Mouse (Mus musculus) kidney, adult 9 months (tissue): ENCODE data around the gene Ppcdc.

Source experiments
- DNase-seq: peaks from one replicate; pipeline ENCODE4 v3.0.0; 2022

Ppcdc gene

DNA sequence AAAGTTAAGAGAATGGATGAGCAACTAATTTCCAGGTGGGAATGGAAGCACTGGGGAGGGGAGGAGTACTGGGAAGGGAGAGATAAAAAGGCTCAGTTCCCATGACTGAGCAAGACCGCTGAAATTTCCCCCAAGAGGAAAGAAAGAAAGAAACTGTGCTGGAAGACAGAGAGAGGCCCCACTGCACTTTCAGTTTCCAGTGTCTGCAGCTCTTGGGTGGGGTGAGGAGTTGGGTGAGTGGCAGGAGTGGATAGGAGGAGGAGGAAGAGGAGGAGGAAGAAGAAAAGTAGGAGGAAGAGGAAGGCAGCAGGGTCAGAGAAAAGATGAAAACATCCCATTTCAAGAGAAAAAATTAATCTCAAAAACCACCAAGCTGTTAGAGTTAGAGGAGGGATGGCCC is 94.0 kb downstream of the Ppcdc start:
- DNase-seq, result no peak

DNA sequence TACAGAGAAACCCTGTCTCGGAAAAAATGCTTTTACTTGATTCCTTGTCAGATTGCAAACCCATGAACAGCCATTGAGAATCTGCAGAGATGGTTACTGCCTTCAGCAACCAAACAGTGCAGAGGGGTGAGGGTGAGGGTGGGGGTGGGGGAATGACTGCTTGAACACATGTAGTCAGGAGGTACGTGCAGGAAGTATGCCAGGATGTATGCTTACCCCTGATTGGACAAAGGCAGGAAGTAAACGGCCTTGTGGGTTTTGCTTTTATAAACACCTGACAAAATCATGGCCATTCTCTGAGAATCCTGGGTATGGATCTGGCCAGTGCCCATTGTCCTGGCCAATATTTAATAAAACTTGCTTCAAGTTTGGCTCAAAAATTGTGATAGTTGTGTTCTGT is 96.2 kb downstream of the Ppcdc start:
- no peak for DNase-seq

DNA sequence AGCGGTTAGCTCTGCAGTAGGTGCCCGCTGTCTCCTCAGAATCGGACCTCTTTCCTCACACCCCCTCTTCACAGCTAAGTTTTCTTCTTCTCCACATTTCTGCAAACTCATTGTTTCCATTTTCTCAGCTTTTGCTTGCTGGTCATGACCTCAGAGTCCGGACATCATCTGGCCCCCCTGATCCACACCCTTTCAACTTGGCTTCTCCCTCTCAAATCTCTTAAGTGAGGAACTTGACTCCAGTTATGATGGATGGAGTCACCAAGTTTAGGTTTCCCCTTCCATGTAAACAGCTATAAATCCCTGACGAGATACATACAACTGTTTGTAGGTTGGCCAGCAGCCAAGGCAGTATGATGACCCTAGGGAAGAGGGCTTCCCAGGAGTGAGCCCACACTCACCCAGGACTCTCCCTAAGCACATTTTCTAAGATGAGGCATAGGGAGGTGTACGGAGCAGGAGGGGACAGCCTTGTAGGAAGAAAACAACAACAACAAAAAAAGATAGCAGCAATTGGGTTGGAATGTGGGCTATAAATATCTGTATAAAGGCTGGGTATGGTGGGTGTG is 96.9 kb downstream of the Ppcdc start:
- DNase-seq, result no peak

- no peak for DNase-seq
These were observed 97.7 kb downstream of the Ppcdc start for GRCm38 (mm10) chr9:57342186-57342585.

GRCm38 (mm10) chr9:57340361-57340760 is 99.6 kb downstream of the Ppcdc start:
- no peak for DNase-seq

- DNase-seq, result no peak
These were observed 100.2 kb downstream of the Ppcdc start for GRCm38 (mm10) chr9:57339577-57340210.

- DNase-seq, result no peak
These were observed 101.2 kb downstream of the Ppcdc start for GRCm38 (mm10) chr9:57338706-57339105.
